Mouse (Mus musculus): ENCODE data around the gene C9orf72.
"Not testable (repeated sequence)": the region's sequence is repeated elsewhere in the genome, so short reads cannot be mapped to it uniquely, and the experiment has no call there.

- TF ChIP-seq CTCF (IDR thresholded peaks at IDR 0.05; ENCODE audit: control insufficient read depth, insufficient read depth, insufficient replicate concordance, low read depth, low read length); POLR2A (IDR thresholded peaks at IDR 0.05; ENCODE audit: control insufficient read depth, low read depth, low read length): not testable (repeated sequence)
Measured at GRCm38 (mm10) chr4:35238240-35238639, 12.3 kb upstream of the C9orf72 start.

All from testis, adult 2 months (tissue).